Mouse (Mus musculus) heart, embryonic 14.5 days (tissue): ENCODE results near the gene Ntf3. TPM values are rescaled to one million over a fixed set of nuclear protein-coding genes. Genes with fewer than 3 reads are reported as not detected.
A peak's percentile ranks its signal among the peaks of the same experiment; 100 is the strongest.

ENCODE experiments used
- ATAC-seq: fragments of 200-750 bp; cut with Nextera tagmentation; 2 replicates; pipeline ENCODE4 v1.8.0; 2017; ENCODE audit warnings: low read depth, moderate TSS enrichment; ENCODE audit not compliant: insufficient number of reproducible peaks, insufficient read depth, low FRiP score
- H3K27ac ChIP-seq, 2 experiments: fragments of 200-500 bp in 1 of 2; fragments of 300-500 bp in 1 of 2; sonication (generic) in 1 of 2; replicated peaks in 1 of 2; 2 replicates each; pipeline ENCODE4 v1.5.1; 2012 to 2014; ENCODE audit warnings: low read depth in 2 of 2, low read length in 2 of 2, control low read depth in 1 of 2, mild to moderate bottlenecking in 1 of 2, mixed read lengths in 1 of 2; ENCODE audit not compliant: control insufficient read depth in 1 of 2, insufficient read depth in 1 of 2
- H3K27me3 ChIP-seq: fragments of 300-500 bp; sonication (generic); 2 replicates; pipeline ENCODE4 v1.6.1; 2014; ENCODE audit warnings: mild to moderate bottlenecking, low read length, control low read depth; ENCODE audit not compliant: control insufficient read depth, insufficient read depth
- H3K36me3 ChIP-seq: fragments of 300-500 bp; sonication (generic); 2 replicates; pipeline ENCODE4 v1.6.1; 2014; ENCODE audit warnings: mild to moderate bottlenecking, control low read depth, low read length, mixed read lengths; ENCODE audit not compliant: control insufficient read depth, insufficient read depth
- H3K4me1 ChIP-seq, 2 experiments: fragments of 200-500 bp in 1 of 2; fragments of 300-500 bp in 1 of 2; sonication (generic) in 1 of 2; 2 replicates each; pipeline ENCODE4 v1.6.1; 2012 to 2014; ENCODE audit warnings: low read length in 2 of 2, control low read depth in 1 of 2, mixed read lengths in 1 of 2; ENCODE audit not compliant: control insufficient read depth in 2 of 2, insufficient read depth in 2 of 2
- H3K4me2 ChIP-seq: fragments of 300-500 bp; sonication (generic); 2 replicates; pipeline ENCODE4 v1.6.1; 2014; ENCODE audit warnings: mild to moderate bottlenecking, low read length
- H3K4me3 ChIP-seq, 2 experiments: fragments of 200-500 bp in 1 of 2; fragments of 300-500 bp in 1 of 2; sonication (generic) in 1 of 2; 2 replicates each; pipeline ENCODE4 v1.5.1; 2012 to 2014; ENCODE audit warnings: low read length in 2 of 2, mild to moderate bottlenecking in 2 of 2, control low read depth in 1 of 2, low read depth in 1 of 2, moderate library complexity in 1 of 2; ENCODE audit not compliant: control insufficient read depth in 1 of 2, insufficient read depth in 1 of 2
- H3K9ac ChIP-seq: fragments of 300-500 bp; sonication (generic); 2 replicates; pipeline ENCODE4 v1.6.1; 2014; ENCODE audit warnings: mild to moderate bottlenecking, low read length
- H3K9me3 ChIP-seq: fragments of 300-500 bp; sonication (generic); 2 replicates; pipeline ENCODE4 v1.6.1; 2016; ENCODE audit warnings: low read length, control low read depth; ENCODE audit not compliant: control insufficient read depth
- WGBS: fragments of 180-500 bp; shearing (Covaris S2); extraction: QIAGEN DNeasy Blood & Tissue Kit; methylation state at CpG from one replicate; pipeline ENCODE4 v1.1.7; 2014; 5-methylcytosine and 5-hydroxymethylcytosine counted together
- polyA plus RNA-seq: library from polyadenylated mRNA; unstranded; fragments of >200 nt; fragmentation: Nextera tagmentation; extraction: Ambion mirVana; gene quantifications from 2 replicates; pipeline ENCODE4 v1.2.1, GENCODE M21; 2014

The Ntf3 gene
- polyA plus RNA-seq, 1 experiment from 2014 or later = 8.5 TPM

DNA sequence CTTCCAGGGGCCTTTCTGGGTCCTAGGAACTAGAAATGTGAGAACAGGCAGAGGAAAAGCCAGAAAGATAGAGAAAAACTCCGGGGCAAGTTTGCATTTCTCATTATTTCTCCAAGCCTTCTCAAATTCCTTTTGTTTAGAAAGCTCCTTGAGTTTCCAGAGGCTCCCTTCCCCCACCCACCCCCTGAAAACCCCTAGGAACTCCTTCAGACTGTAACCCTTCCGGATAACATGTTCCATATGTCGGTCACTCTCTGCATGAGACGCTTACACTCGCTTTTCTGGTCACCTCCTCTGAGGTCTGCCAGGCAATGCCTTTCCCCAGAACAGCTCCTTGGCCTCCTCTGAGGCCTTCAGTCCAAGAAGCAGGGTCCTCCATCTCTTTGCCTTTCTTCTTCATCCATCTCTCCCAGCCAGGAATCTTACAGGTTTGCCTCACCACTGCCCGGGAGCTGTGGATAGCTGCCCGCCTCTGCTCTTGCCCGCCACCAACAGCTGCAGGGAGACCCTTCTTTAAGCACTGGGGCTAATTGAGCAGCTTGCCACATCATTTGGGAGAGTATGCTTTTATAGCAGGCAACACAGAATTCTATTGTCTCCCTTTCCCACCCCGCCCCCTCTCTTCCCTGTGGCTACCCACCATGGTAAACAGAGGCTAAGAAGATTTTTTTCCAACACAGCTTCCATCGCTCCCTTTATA, 51.6 kb downstream of the Ntf3 start:
- no peaks in the 10 kb centered on the region for H3K36me3 ChIP-seq
- peak overlapping the region; percentile 9 to 10; a peak in 1 of 4 replicates for H3K27ac ChIP-seq
- peaks cover 7 to 10% of the 10 kb centered on the region in 2 experiments; a peak in 3 of 4 replicates for H3K4me1 ChIP-seq
- no peak overlapping the region for H3K9ac ChIP-seq
- no peak overlapping the region for H3K4me3 ChIP-seq
- no peak for ATAC-seq
- H3K27me3 ChIP-seq = no peaks in the 10 kb centered on the region
- no peaks in the 10 kb centered on the region for H3K9me3 ChIP-seq
- H3K4me2 ChIP-seq = no peak overlapping the region
- WGBS = 64% methylated on average over 10 of the region's 10 CpGs

DNA sequence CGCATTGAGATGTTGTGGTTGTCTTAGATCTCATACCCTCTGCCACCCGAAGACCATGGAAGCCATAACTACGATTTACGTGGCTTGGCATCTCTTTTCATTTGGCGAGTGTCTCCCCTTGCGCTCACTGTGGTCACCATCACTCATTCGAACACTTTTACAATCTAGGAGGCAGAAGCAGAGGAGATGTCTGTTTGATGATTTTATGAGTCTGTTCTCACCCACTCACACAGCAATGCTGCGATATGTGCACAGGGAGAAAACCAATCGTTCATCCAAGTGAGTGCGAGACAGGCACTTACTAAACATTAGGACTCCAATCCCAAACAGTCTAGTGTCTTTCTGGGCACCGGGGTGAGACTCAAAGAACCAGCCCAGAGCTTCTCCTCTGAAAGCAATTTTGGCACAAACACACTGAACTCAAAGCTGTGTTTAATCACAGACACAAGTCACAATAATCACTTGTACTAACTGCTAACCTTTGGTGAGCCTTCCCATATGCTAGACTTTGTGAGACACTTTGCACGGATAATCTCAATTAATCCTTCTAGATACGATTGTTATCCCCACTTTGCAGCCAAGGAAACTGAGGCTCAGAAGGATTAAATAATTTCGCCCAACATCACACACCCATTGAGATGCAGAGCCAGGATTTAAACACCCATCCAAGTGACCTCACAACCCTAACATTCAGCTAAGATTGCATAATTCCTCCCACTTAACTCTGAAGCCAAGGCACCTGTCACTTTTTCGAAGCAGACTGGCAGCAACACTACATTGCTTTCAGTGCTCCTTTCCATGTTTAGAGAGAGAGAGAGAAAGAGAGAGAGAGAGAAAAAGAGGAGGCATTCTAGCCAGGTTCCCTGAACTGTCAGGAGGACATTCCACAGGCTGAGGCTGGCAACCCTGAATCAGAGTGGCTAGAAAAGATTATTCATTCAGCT, 55.5 kb downstream of the Ntf3 start:
- H3K4me3 ChIP-seq = no peak overlapping the region
- no peak overlapping the region for H3K4me2 ChIP-seq
- no peaks in the 10 kb centered on the region for H3K27me3 ChIP-seq
- ATAC-seq = no peak
- 83% methylated on average over 15 of the region's 15 CpGs for WGBS
- H3K27ac ChIP-seq = no peak overlapping the region
- no peak overlapping the region for H3K9ac ChIP-seq
- no peaks in the 10 kb centered on the region for H3K9me3 ChIP-seq
- H3K4me1 ChIP-seq = peaks cover 6 to 14% of the 10 kb centered on the region in 2 experiments
- H3K36me3 ChIP-seq = no peaks in the 10 kb centered on the region

DNA sequence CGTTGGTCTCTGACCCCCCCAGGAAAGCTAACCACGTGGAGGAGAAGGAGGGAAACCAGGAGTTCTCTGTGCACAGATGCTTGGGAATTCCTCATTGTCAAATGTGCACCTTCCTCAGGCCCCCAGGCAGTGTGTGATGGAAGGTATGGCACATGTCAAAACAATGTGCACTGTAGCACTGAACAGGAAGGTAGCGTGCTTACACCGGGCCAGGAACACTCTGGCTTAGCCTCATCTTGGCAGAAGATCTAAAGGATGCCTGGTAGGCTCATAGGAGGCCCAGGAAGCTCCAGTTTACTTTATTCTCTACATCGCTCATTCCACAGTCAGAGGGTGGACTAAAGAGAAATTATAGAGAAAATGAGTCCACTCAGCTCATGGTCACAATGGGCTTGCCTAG, 57.5 kb downstream of the Ntf3 start:
- H3K4me2 ChIP-seq = no peak overlapping the region
- peaks cover 10 to 20% of the 10 kb centered on the region in 2 experiments for H3K4me1 ChIP-seq
- no peak overlapping the region for H3K27ac ChIP-seq
- no peak overlapping the region for H3K4me3 ChIP-seq
- no peak for ATAC-seq
- no peaks in the 10 kb centered on the region for H3K36me3 ChIP-seq
- H3K9ac ChIP-seq = no peak overlapping the region
- 72% methylated on average over 5 of the region's 5 CpGs for WGBS
- no peaks in the 10 kb centered on the region for H3K27me3 ChIP-seq
- no peaks in the 10 kb centered on the region for H3K9me3 ChIP-seq

DNA sequence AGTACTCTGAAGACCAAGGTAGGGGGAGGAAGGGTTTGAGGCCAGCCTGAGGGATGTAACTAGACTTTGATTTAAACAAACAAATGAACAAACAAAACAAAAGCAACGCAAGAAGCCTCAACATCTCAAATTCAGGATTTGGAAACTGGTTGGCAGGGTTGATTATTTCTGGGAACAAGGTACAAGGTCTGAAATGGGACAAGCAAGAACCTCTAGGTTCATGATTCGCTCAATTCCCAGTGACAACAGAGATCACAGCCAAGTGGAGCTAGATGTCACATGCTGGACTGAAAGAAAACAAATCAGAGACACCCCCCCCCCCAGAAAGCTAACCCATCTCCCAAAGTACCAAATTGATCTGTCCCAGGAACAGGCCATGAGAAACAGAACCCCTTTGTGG, 57.9 kb downstream of the Ntf3 start:
- no peak overlapping the region for H3K4me3 ChIP-seq
- H3K9ac ChIP-seq = no peak overlapping the region
- no peaks in the 10 kb centered on the region for H3K36me3 ChIP-seq
- no peak overlapping the region for H3K4me2 ChIP-seq
- no peaks in the 10 kb centered on the region for H3K9me3 ChIP-seq
- no peak overlapping the region for H3K27ac ChIP-seq
- 89% methylated on average over 2 of the region's 2 CpGs for WGBS
- ATAC-seq = no peak
- H3K4me1 ChIP-seq = peaks cover 10 to 21% of the 10 kb centered on the region in 2 experiments
- H3K27me3 ChIP-seq = no peaks in the 10 kb centered on the region

DNA sequence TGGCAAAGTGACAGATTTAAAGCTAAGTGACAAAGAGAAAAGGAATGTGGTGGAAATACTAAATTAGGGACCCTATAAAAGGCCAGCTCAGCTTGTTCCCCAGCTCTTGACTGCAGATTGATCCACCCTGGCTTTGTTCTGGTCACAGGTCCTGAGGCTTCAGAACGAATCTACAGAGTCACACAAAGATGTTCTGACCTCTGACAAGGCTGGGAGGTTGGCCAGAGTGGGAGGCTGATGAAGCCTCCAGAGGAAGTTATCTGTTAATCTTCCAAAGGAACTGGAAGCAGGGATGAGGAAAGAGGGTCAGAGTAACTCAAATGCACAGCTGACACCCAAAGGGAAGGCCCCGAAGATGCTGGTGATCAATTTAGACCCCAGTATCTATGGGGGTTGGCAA, 59.3 kb downstream of the Ntf3 start:
- no peaks in the 10 kb centered on the region for H3K27me3 ChIP-seq
- H3K27ac ChIP-seq = peak overlapping the region in 1 of 2 experiments; percentile 4; a peak in 1 of 4 replicates
- no peak overlapping the region for H3K4me3 ChIP-seq
- WGBS = 58% methylated on average over 2 of the region's 2 CpGs
- H3K4me1 ChIP-seq = peaks cover 10 to 23% of the 10 kb centered on the region in 2 experiments
- H3K36me3 ChIP-seq = no peaks in the 10 kb centered on the region
- no peak overlapping the region for H3K9ac ChIP-seq
- ATAC-seq = no peak
- no peak overlapping the region for H3K4me2 ChIP-seq
- H3K9me3 ChIP-seq = no peaks in the 10 kb centered on the region

DNA sequence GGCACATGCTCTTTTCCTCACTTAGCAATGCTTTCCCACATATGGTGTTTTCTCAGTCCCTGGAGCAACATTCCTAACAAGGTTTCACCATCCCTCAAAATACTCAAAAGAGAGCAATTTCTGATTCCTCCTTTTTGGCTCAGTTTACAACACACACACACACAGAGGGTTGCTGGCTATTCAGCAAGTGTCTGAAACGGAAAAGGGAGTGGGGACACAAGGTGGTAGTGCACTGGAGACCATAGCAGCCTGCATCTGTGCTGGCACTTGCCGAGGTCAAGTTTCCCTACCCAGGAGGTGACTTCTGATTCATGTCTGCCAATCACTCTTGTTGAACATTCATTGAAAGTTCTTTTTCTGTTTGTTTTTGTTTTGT, 59.9 kb downstream of the Ntf3 start:
- Histone ChIP-seq H3K9me3 (no peaks in the 10 kb centered on the region), H3K4me3 (no peak overlapping the region), H3K36me3 (no peaks in the 10 kb centered on the region), H3K4me1 (peaks cover 10 to 23% of the 10 kb centered on the region in 2 experiments), H3K27me3 (no peaks in the 10 kb centered on the region), H3K9ac (no peak overlapping the region), H3K27ac (peak overlapping the region in 1 of 2 experiments; percentile 55; a peak in 2 of 4 replicates), H3K4me2 (no peak overlapping the region)
- ATAC-seq = no peak
- 71% methylated on average over 2 of the region's 2 CpGs for WGBS

DNA sequence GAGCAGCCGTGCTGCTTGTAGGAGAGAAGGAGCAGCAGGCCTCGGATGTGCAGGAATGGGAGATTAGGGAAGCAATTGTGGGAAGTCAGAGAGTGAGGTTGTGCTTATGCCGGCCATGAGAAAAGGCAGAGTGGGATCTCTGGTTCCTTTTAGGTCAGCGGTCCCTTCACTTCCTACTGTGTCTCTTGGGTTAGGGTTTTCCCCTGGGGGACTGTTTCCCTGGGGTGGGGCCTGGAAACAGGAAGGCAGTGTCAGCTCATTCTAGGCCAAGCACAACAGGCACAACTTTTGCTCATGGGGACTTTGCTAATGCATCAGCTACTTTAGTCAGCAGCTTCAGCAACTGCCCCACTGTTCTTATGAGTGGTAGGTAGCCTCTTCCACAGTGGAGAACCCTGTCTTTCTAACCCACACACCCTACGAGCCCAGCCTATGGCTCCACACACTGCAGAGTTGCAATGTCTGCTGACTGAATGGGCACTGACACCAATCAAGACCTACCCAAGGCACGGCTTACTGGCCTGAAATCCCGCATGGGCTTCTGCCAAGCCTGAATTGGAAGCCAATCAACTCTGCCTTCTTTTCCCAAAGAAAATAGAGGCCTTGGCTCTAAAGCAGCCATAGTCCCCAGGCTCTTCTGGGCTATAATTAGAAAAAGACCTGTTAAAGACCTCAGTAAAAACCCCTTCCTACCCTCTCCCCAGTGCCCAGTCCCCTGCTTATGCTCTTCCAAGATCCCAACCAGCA, 60.5 kb downstream of the Ntf3 start:
- no peak overlapping the region for H3K9ac ChIP-seq
- no peaks in the 10 kb centered on the region for H3K36me3 ChIP-seq
- H3K4me2 ChIP-seq = no peak overlapping the region
- H3K27me3 ChIP-seq = no peaks in the 10 kb centered on the region
- peak overlapping the region in 1 of 2 experiments; percentile 55; a peak in 2 of 4 replicates for H3K27ac ChIP-seq
- ATAC-seq = no peak
- 63% methylated on average over 7 of the region's 7 CpGs for WGBS
- no peaks in the 10 kb centered on the region for H3K9me3 ChIP-seq
- H3K4me3 ChIP-seq = no peak overlapping the region
- H3K4me1 ChIP-seq = peaks cover 10 to 23% of the 10 kb centered on the region in 2 experiments
